Mouse (Mus musculus) embryo, embryonic 10.5 days (tissue): ENCODE data around the gene Gm45808.
"Not testable (repeated sequence)": the region's sequence is repeated elsewhere in the genome, so short reads cannot be mapped to it uniquely, and the experiment has no call there.

Source experiments
- DNase-seq: peaks from one replicate; pipeline ENCODE4 v3.0.0-alpha.2; 2015; ENCODE audit warnings: low spot score

The Gm45808 gene

GRCm38 (mm10) chr7:45470869-45471268 is 15.7 kb downstream of the Gm45808 start:
- DNase-seq = peak; percentile 92

- no peak for DNase-seq
Observed at GRCm38 (mm10) chr7:45467090-45467670, 19.4 kb downstream of the Gm45808 start.

GRCm38 (mm10) chr7:45466283-45467089 is 20.1 kb downstream of the Gm45808 start, which contains the start of gene Bax:
Gene Bax, minus strand, starts transcription at chr7:45466898.
- peak; percentile 99 for DNase-seq

- no peak for DNase-seq
Observed at GRCm38 (mm10) chr7:45465549-45465948, 21.1 kb downstream of the Gm45808 start.

GRCm38 (mm10) chr7:45465112-45465511 is 21.5 kb downstream of the Gm45808 start:
- no peak for DNase-seq

- no peak for DNase-seq
Observed at GRCm38 (mm10) chr7:45463987-45464778, 22.4 kb downstream of the Gm45808 start.

- DNase-seq = not testable (repeated sequence)
Observed at GRCm38 (mm10) chr7:45462868-45463267, 23.7 kb downstream of the Gm45808 start.

GRCm38 (mm10) chr7:45462325-45462724 is 24.3 kb downstream of the Gm45808 start:
- DNase-seq = no peak

- no peak for DNase-seq
Observed at GRCm38 (mm10) chr7:45461781-45462180, 24.8 kb downstream of the Gm45808 start.

- no peak for DNase-seq
Observed at GRCm38 (mm10) chr7:45461326-45461725, 25.3 kb downstream of the Gm45808 start.

- DNase-seq = peak; percentile 65
Observed at GRCm38 (mm10) chr7:45460860-45461314, 25.7 kb downstream of the Gm45808 start.

- no peak for DNase-seq
Observed at GRCm38 (mm10) chr7:45460377-45460776, 26.2 kb downstream of the Gm45808 start.

GRCm38 (mm10) chr7:45459564-45460140 is 27.0 kb downstream of the Gm45808 start, which contains the start of gene Ftl1:
Gene Ftl1, minus strand, starts transcription at chr7:45459884.
- peak; percentile 99 for DNase-seq

GRCm38 (mm10) chr7:45458748-45459563 is 27.7 kb downstream of the Gm45808 start:
- DNase-seq = peak; percentile 88

- DNase-seq = peak; percentile 34
Observed at GRCm38 (mm10) chr7:45457204-45458060, 29.2 kb downstream of the Gm45808 start.

GRCm38 (mm10) chr7:45456721-45457203 is 29.8 kb downstream of the Gm45808 start:
- DNase-seq = no peak

- DNase-seq = no peak
Observed at GRCm38 (mm10) chr7:45455932-45456696, 30.5 kb downstream of the Gm45808 start.

GRCm38 (mm10) chr7:45454971-45455370 is 31.6 kb downstream of the Gm45808 start:
- no peak for DNase-seq

- peak; percentile 90 for DNase-seq
Observed at GRCm38 (mm10) chr7:45451344-45451982, 35.1 kb downstream of the Gm45808 start.
